8 mouse cellular contexts compared by ENCODE assay signal in genomic region chr2:7080794-7081783, GRCm38 (mm10).
DNase-seq lines count a peak whose midpoint lies in the region; ATAC-seq lines count a peak whose summit lies in the region.

No protein-coding gene starts in this region.

- peak; percentile 62 for ATAC-seq in forebrain, embryonic 15.5 days (replicated peaks)
- peak; percentile 54 for ATAC-seq in hindbrain, embryonic 11.5 days (ENCODE audit: low FRiP score)
- 0 out of 2 replicates have a peak, but pooled peaks have one; percentile 32 for ATAC-seq in liver, embryonic 16.5 days (ENCODE audit: low read depth)

- 4% methylated on average over 28 of the region's 28 CpGs for WGBS in forebrain, embryonic 15.5 days
- 8% methylated on average over 28 of the region's 28 CpGs for WGBS in hindbrain, embryonic 11.5 days
- WGBS in liver, embryonic 16.5 days (ENCODE audit: insufficient replicate concordance), result 18% methylated on average over 28 of the region's 28 CpGs

- peaks cover 36% of the 10 kb centered on the region for H3K4me1 ChIP-seq in forebrain, embryonic 15.5 days
- H3K4me1 ChIP-seq in hindbrain, embryonic 11.5 days (replicated peaks; ENCODE audit: control insufficient read depth, insufficient read depth, low read length), result peaks cover 4% of the 10 kb centered on the region
- H3K4me1 ChIP-seq in liver, embryonic 16.5 days (ENCODE audit: control insufficient read depth, low read depth, low read length), result no peaks in the 10 kb centered on the region

- 0 out of 2 replicates have a peak, but pooled peaks cover 8% of the 10 kb centered on the region for H3K36me3 ChIP-seq in forebrain, embryonic 15.5 days
- no peaks in the 10 kb centered on the region for H3K36me3 ChIP-seq in hindbrain, embryonic 11.5 days (ENCODE audit: control insufficient read depth, insufficient read depth, low read length)
- no peaks in the 10 kb centered on the region for H3K36me3 ChIP-seq in liver, embryonic 16.5 days (ENCODE audit: control insufficient read depth, insufficient read depth)

- H3K27me3 ChIP-seq in forebrain, embryonic 15.5 days, result no peaks in the 10 kb centered on the region
- H3K27me3 ChIP-seq in hindbrain, embryonic 11.5 days (ENCODE audit: control insufficient read depth, insufficient read depth, low read length), result no peaks in the 10 kb centered on the region
- no peaks in the 10 kb centered on the region for H3K27me3 ChIP-seq in liver, embryonic 16.5 days (ENCODE audit: control insufficient read depth, insufficient read depth, low read depth, low read length)

- peak overlapping the region; percentile 46 for H3K9ac ChIP-seq in forebrain, embryonic 15.5 days (replicated peaks)
- H3K9ac ChIP-seq in hindbrain, embryonic 11.5 days (ENCODE audit: low read depth, low read length), result peak overlapping the region; percentile 56
- no peak overlapping the region for H3K9ac ChIP-seq in liver, embryonic 16.5 days (ENCODE audit: low read depth, low read length)

- peak overlapping the region; percentile 26 for H3K4me3 ChIP-seq in forebrain, embryonic 15.5 days
- peak overlapping the region; percentile 21; the same call in 1 of the 2 replicates for H3K4me3 ChIP-seq in hindbrain, embryonic 11.5 days (ENCODE audit: low read depth, low read length)
- peak overlapping the region; percentile 15; the same call in 1 of the 2 replicates for H3K4me3 ChIP-seq in liver, embryonic 16.5 days (ENCODE audit: low read depth, low read length)

- H3K9me3 ChIP-seq in forebrain, embryonic 15.5 days, result 0 out of 2 replicates have a peak, but pooled peaks cover 8% of the 10 kb centered on the region
- 0 out of 2 replicates have a peak, but pooled peaks cover 3% of the 10 kb centered on the region for H3K9me3 ChIP-seq in hindbrain, embryonic 11.5 days (ENCODE audit: control insufficient read depth, low read length)
- H3K9me3 ChIP-seq in liver, embryonic 16.5 days (replicated peaks; ENCODE audit: control insufficient read depth, low read length), result no peaks in the 10 kb centered on the region

- DNase-seq in adrenal gland, adult (ENCODE audit: inconsistent age in 2 of 2, low spot score in 1 of 2), result peak; percentile 27 to 71
- DNase-seq in adrenal gland, adult 8-10 months, result no peak
- DNase-seq in cerebellum, adult 11 months, result peak; percentile 29
- DNase-seq in hindbrain, embryonic 11.5 days (ENCODE audit: low spot score), result peak; percentile 54
- DNase-seq in ovary, postnatal 10 days (ENCODE audit: low spot score), result peak; percentile 32
- DNase-seq in spleen, postnatal 36 days (ENCODE audit: low spot score in 2 of 2), result no peak

- peak overlapping the region; percentile 48 for H3K4me2 ChIP-seq in forebrain, embryonic 15.5 days (replicated peaks)
- H3K4me2 ChIP-seq in hindbrain, embryonic 11.5 days (replicated peaks; ENCODE audit: low read depth, low read length), result peak overlapping the region; percentile 35
- peak overlapping the region; percentile 8 for H3K4me2 ChIP-seq in liver, embryonic 16.5 days (ENCODE audit: low read depth, low read length)

- H3K27ac ChIP-seq in forebrain, embryonic 15.5 days (replicated peaks), result peak overlapping the region; percentile 82
- H3K27ac ChIP-seq in hindbrain, embryonic 11.5 days (ENCODE audit: low read depth, low read length), result no peak overlapping the region
- no peak overlapping the region for H3K27ac ChIP-seq in liver, embryonic 16.5 days (ENCODE audit: low read length)

Comparison
In these comparisons a context has a peak if more than half of its experiments do, and no peak if none do; other contexts are left out.
1. DNase-seq: peak in adrenal gland, adult (2 of 2), cerebellum, adult 11 months (single experiment), hindbrain, embryonic 11.5 days (single experiment) and ovary, postnatal 10 days (single experiment); none in adrenal gland, adult 8-10 months (single experiment) and spleen, postnatal 36 days (0 of 2).
2. Peak in every context shown above with its lines, with median percentiles within 50 percentile points of each other: ATAC-seq, H3K4me2 ChIP-seq and H3K4me3 ChIP-seq.